Mouse (Mus musculus): Measurements from ENCODE around the gene Rasgrf1. TPM values are rescaled to one million over a fixed set of nuclear protein-coding genes. Genes with fewer than 3 reads are reported as not detected.

Gene Rasgrf1
- polyA plus RNA-seq, 1 experiment: not detected

DNA sequence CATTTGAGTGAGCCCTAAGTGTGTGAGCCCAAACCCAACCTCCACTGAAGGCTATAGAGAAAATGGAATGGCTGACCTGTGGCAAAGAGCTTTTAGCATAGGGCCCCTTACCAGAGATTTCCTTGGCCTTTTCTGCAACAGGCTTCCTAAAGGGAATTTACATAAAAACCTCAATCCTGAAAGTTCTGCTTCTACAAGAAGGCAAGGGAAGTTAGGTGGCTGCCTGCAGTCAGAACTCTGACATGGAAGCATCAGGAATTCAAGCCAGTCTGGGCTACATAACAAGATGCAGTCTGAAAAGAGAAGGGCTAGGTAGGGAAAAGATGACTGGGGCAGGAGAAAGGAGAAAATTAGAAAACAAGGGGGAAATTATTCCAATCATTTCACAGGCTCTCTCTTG lies 1.8 kb upstream of the Rasgrf1 start:
- Histone ChIP-seq H3K27me3 (ENCODE audit: control insufficient read depth, insufficient read depth, insufficient read length) (no peaks in the 10 kb centered on the region), H3K79me2 (ENCODE audit: control insufficient read depth, insufficient read depth) (no peaks in the 10 kb centered on the region), H3K79me3 (ENCODE audit: low read depth) (no peaks in the 10 kb centered on the region), H3K4me3 (ENCODE audit: insufficient read depth, poor library complexity, severe bottlenecking) (no peak overlapping the region), H3K36me3 (ENCODE audit: control insufficient read depth, insufficient read depth) (no peaks in the 10 kb centered on the region), H3ac (ENCODE audit: control insufficient read depth, insufficient read length, low read depth) (no peak overlapping the region)
- TF ChIP-seq MYOG (IDR thresholded peaks at IDR 0.05; ENCODE audit: control insufficient read depth, extremely low read depth, insufficient read length) (no peak), USF1 (IDR thresholded peaks at IDR 0.05; ENCODE audit: low read depth) (no peak), MAX (IDR thresholded peaks at IDR 0.05) (no peak), CEBPB (IDR thresholded peaks at IDR 0.05; ENCODE audit: low read depth) (no peak), FOSL1 (IDR thresholded peaks at IDR 0.05; ENCODE audit: insufficient read depth, low read length, poor library complexity, severe bottlenecking) (no peak), CTCF (IDR thresholded peaks at IDR 0.05; ENCODE audit: control insufficient read depth, insufficient read depth, insufficient read length) (no peak)

DNA sequence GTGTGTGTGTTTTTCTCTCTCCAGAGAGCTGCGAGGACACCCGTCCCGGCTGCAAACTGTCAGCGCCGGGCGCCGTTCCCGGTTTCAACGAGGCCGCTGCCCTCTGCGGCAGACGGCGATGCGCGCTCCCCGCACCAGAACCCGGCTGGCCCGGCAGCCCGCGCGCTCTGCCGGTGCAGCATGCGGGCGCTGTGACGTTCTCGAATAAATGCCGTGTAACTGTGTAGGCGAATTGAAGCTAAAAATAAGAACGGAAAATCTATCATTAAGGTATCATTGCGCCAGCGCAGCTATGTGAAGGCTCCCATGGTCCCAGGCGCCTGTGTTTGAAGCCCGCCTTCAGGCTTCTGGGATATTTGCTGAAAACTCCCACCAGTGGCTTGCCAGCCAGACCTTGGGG lies 1.1 kb upstream of the Rasgrf1 start:
- H3K79me3 ChIP-seq (ENCODE audit: low read depth): no peaks in the 10 kb centered on the region
- no peak overlapping the region for H3K4me3 ChIP-seq (ENCODE audit: insufficient read depth, poor library complexity, severe bottlenecking)
- no peaks in the 10 kb centered on the region for H3K27me3 ChIP-seq (ENCODE audit: control insufficient read depth, insufficient read depth, insufficient read length)
- TF ChIP-seq CEBPB (IDR thresholded peaks at IDR 0.05; ENCODE audit: low read depth) (no peak), MAX (IDR thresholded peaks at IDR 0.05) (no peak), MYOD1 (IDR thresholded peaks at IDR 0.05; ENCODE audit: control insufficient read depth, insufficient read length, low read depth) (no peak), CTCF (IDR thresholded peaks at IDR 0.05; ENCODE audit: control insufficient read depth, insufficient read depth, insufficient read length) (no peak), MYOG (IDR thresholded peaks at IDR 0.05; ENCODE audit: control insufficient read depth, extremely low read depth, insufficient read length) (no peak), USF1 (IDR thresholded peaks at IDR 0.05; ENCODE audit: low read depth) (no peak), FOSL1 (IDR thresholded peaks at IDR 0.05; ENCODE audit: insufficient read depth, low read length, poor library complexity, severe bottlenecking) (no peak)
- H3K36me3 ChIP-seq (ENCODE audit: control insufficient read depth, insufficient read depth): no peaks in the 10 kb centered on the region
- H3K79me2 ChIP-seq (ENCODE audit: control insufficient read depth, insufficient read depth): no peaks in the 10 kb centered on the region
- no peak overlapping the region for H3ac ChIP-seq (ENCODE audit: control insufficient read depth, insufficient read length, low read depth)

DNA sequence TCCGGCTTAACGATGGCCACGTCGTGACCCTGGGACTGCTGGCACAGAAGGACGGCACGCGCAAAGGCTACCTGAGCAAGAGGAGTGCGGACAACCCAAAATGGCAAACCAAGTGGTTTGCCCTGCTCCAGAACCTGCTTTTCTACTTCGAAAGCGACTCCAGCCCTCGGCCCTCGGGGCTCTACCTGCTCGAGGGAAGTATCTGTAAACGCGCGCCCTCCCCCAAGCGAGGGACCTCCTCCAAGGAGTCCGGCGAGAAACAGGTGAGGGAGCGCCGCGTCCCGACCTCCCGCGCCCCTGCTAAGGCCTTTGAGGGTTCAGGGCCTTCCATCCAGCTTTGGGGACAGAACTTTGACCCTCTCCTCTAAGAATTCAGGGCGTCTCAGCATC lies 298 bp downstream of the Rasgrf1 start:
- Histone ChIP-seq H3K4me3 (ENCODE audit: insufficient read depth, poor library complexity, severe bottlenecking) (no peak overlapping the region), H3K27me3 (ENCODE audit: control insufficient read depth, insufficient read depth, insufficient read length) (no peaks in the 10 kb centered on the region), H3ac (ENCODE audit: control insufficient read depth, insufficient read length, low read depth) (no peak overlapping the region), H3K79me2 (ENCODE audit: control insufficient read depth, insufficient read depth) (no peaks in the 10 kb centered on the region), H3K36me3 (ENCODE audit: control insufficient read depth, insufficient read depth) (no peaks in the 10 kb centered on the region), H3K79me3 (ENCODE audit: low read depth) (no peaks in the 10 kb centered on the region)
- TF ChIP-seq MYOD1 (IDR thresholded peaks at IDR 0.05; ENCODE audit: control insufficient read depth, insufficient read length, low read depth) (no peak), CTCF (IDR thresholded peaks at IDR 0.05; ENCODE audit: control insufficient read depth, insufficient read depth, insufficient read length) (no peak), MAX (IDR thresholded peaks at IDR 0.05) (no peak), USF1 (IDR thresholded peaks at IDR 0.05; ENCODE audit: low read depth) (no peak), CEBPB (IDR thresholded peaks at IDR 0.05; ENCODE audit: low read depth) (no peak), FOSL1 (IDR thresholded peaks at IDR 0.05; ENCODE audit: insufficient read depth, low read length, poor library complexity, severe bottlenecking) (no peak), MYOG (IDR thresholded peaks at IDR 0.05; ENCODE audit: control insufficient read depth, extremely low read depth, insufficient read length) (no peak)

DNA sequence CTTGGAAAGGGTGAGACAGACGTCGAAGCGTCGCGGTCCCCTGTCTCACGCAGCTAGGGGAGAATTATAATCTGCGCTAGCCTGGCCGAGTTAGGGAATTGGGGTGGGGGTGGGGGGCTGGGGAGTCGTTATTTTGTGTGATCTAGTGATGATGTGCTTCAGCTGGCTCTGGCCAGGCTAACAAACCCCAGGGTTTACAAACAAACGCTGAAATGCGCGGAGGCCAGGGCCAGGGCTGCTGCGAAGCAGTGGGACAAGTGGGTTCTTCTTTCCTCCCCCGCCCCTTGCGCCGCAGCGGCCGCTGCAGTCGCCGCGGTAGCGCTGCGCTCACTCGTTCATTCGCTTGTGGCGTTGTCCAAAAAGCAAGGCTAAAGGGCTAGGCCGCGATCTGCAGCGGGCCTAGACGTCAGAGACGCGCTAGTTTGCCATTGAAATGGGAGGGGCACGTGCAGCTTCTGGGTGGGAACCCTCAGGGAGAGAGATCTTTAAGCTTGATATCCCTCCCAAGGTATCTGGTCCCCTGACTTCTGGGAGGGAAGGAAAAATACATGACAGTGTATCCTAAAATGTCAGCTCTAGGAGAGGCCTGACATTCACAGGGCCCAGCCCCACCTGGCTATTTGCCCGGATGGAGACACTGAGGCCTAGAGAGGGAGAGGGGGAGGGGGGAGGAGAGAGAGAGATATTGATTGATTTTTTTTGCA lies 1.2 kb downstream of the Rasgrf1 start:
- no peaks in the 10 kb centered on the region for H3K79me3 ChIP-seq (ENCODE audit: low read depth)
- TF ChIP-seq MAX (IDR thresholded peaks at IDR 0.05): no peak
- no peak for TF ChIP-seq CTCF (IDR thresholded peaks at IDR 0.05; ENCODE audit: control insufficient read depth, insufficient read depth, insufficient read length)
- no peak for TF ChIP-seq MYOD1 (IDR thresholded peaks at IDR 0.05; ENCODE audit: control insufficient read depth, insufficient read length, low read depth)
- TF ChIP-seq FOSL1 (IDR thresholded peaks at IDR 0.05; ENCODE audit: insufficient read depth, low read length, poor library complexity, severe bottlenecking): no peak
- no peak for TF ChIP-seq USF1 (IDR thresholded peaks at IDR 0.05; ENCODE audit: low read depth)
- no peak for TF ChIP-seq CEBPB (IDR thresholded peaks at IDR 0.05; ENCODE audit: low read depth)
- no peak for TF ChIP-seq MYOG (IDR thresholded peaks at IDR 0.05; ENCODE audit: control insufficient read depth, extremely low read depth, insufficient read length)
- no peak overlapping the region for H3K4me3 ChIP-seq (ENCODE audit: insufficient read depth, poor library complexity, severe bottlenecking)
- no peaks in the 10 kb centered on the region for H3K36me3 ChIP-seq (ENCODE audit: control insufficient read depth, insufficient read depth)
- H3K27me3 ChIP-seq (ENCODE audit: control insufficient read depth, insufficient read depth, insufficient read length): no peaks in the 10 kb centered on the region
- no peak overlapping the region for H3ac ChIP-seq (ENCODE audit: control insufficient read depth, insufficient read length, low read depth)
- no peaks in the 10 kb centered on the region for H3K79me2 ChIP-seq (ENCODE audit: control insufficient read depth, insufficient read depth)

DNA sequence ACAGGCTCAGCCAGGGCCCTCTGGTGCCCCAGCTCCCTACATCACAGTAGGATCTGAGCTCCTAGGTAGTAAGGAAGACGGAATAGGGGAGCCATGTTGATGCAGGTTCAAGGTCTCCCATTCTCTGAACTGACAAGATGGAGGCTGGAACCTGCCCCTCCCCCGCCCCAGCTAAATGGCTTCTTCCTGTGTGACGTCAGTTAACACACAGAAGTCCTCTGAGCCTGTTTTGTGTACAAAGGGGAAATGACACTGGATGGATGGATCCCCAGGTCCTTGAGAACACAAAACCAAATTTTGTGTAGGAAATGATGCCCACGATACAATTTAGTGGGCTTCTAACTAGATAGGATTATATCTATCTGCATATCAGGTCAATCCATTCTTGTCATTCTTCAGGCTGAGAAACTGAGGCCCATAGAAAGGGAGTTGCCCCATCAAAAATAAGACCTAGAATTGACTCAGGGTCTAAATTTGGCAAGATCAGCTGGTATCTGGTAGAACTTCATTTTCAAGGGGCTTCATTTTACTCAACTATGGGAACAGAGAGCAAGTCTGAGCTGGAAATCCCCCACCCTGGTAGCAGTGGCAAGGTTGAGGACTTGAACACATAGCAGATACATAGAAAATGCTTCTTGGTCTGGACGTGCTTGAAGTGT lies 2.3 kb downstream of the Rasgrf1 start:
- Histone ChIP-seq H3K27me3 (ENCODE audit: control insufficient read depth, insufficient read depth, insufficient read length) (no peaks in the 10 kb centered on the region), H3K4me3 (ENCODE audit: insufficient read depth, poor library complexity, severe bottlenecking) (no peak overlapping the region), H3K36me3 (ENCODE audit: control insufficient read depth, insufficient read depth) (no peaks in the 10 kb centered on the region), H3ac (ENCODE audit: control insufficient read depth, insufficient read length, low read depth) (no peak overlapping the region), H3K79me2 (ENCODE audit: control insufficient read depth, insufficient read depth) (no peaks in the 10 kb centered on the region), H3K79me3 (ENCODE audit: low read depth) (no peaks in the 10 kb centered on the region)
- no peak for TF ChIP-seq MAX (IDR thresholded peaks at IDR 0.05)
- no peak for TF ChIP-seq CEBPB (IDR thresholded peaks at IDR 0.05; ENCODE audit: low read depth)
- no peak for TF ChIP-seq FOSL1 (IDR thresholded peaks at IDR 0.05; ENCODE audit: insufficient read depth, low read length, poor library complexity, severe bottlenecking)
- TF ChIP-seq CTCF (IDR thresholded peaks at IDR 0.05; ENCODE audit: control insufficient read depth, insufficient read depth, insufficient read length): no peak
- TF ChIP-seq MYOD1 (IDR thresholded peaks at IDR 0.05; ENCODE audit: control insufficient read depth, insufficient read length, low read depth): no peak
- no peak for TF ChIP-seq MYOG (IDR thresholded peaks at IDR 0.05; ENCODE audit: control insufficient read depth, extremely low read depth, insufficient read length)
- TF ChIP-seq USF1 (IDR thresholded peaks at IDR 0.05; ENCODE audit: low read depth): no peak
